Mouse (Mus musculus) frontal cortex, postnatal 14 days (tissue): ENCODE data around the gene Uhrf1.

Experiments
- DNase-seq, 2 experiments: peaks; one replicate each; pipeline ENCODE4 v3.0.0; 2022; ENCODE audit warnings: low spot score in 2 of 2

The Uhrf1 gene

DNA sequence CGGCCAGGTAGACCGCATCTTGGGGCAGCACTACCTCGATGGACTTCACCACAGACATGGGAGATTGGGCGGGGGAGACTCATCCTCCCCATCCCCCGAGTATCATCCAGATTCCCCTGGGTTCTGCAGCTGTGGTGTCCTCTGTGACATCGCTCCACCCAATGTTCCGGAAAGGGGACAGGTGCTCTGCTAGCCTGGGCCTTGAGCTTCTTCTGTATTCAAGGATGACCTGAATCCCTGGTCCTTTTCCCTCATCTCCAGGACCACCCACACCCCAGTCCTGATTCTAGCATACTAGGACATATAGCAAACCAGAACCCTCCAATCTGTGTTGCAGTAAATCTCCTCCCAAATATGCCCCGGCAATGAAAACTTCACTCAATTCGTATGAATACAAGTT, 2.9 kb upstream of the Uhrf1 start, which contains the start of gene Arrdc5:
Gene Arrdc5 (minus strand): TSS at position 101 of the 400 bp plus-strand sequence.
- no peak for DNase-seq

DNA sequence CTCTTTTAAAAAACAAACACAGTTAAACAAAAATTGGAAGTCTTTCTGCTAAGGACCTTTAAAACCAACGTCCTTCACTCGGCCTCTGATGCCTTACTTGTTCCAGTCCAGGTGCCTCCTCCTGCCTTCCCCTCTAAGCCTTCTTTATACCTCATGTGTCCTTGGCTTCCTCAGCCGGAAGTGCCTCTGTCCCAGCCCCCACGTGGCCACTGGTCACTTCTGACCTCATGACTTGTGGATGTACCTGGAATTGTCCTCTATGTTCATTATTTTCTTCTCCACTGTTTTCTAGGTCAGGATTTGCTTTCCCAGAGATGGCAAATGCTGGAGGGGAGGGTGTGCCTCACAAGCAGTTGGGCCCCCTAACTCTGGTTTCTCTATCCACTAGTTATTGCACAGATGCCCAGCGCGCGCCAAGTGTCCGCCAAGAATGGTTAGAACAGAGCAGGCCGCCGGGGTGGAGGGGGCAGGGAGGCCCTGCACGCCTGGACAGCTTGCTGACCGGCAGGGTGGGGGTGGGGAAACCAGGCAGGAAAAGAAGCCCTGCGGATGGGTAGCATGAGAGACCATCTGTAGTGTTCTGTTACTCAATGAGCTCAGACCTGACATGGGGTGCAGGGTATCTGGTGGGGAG, 641 bp upstream of the Uhrf1 start:
- no peak for DNase-seq

DNA sequence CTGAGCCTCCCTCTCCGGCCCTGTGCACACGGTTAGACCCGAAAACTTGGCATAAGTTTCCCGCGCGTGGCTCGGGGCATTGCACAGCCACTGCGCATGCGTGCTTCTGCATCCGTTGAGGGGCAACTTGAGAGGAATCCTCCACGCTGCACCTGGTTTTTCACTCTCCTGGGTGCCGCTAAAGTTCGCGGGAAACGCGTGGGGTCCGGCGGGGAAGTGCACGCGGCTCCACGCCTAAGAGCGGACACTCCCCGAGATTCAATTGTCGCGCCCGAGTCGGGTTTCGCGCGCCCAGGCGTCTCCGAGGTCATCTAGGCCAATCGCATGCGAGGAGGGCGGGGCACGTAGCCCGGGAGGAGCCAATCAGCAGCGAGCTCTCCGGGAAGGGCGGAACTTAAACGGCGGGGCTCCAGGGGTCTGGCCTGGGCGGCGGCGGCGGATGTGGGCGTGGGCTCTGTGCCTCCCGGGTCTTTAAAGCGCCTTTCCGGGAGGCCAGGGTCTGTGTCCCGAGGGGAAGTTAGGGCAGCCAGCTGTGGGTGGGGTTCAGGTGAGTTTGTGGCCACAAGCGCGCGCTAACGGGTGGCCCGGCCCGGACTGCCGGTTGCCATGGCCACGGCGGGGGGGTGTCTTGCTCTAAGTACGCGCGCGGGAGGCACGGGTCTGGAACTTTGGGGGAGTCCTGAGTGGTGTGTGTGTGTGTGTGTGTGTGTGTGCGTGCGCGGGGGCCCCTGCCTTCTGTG, 896 bp downstream of the Uhrf1 start:
- peak; percentile 84 to 90 for DNase-seq

DNA sequence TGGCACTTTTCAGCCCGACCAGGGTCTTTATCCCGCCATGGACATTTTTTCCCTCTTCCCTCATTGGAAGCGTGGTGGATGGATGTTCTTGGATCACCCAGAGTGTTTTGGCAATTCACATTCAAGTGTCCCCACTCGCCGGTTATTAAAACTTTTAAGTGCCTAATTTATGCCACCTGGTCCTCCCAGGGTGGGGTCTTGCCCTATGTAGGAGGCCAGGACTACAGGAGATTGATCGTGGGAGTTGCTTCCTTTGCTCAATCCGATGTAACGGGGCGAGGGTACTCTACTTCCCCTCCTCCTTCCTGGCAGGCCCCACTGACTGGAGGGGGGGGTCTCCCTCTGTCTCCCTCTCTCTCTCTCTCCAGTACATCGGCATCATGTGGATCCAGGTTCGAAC, 1.6 kb downstream of the Uhrf1 start:
- DNase-seq, result no peak

DNA sequence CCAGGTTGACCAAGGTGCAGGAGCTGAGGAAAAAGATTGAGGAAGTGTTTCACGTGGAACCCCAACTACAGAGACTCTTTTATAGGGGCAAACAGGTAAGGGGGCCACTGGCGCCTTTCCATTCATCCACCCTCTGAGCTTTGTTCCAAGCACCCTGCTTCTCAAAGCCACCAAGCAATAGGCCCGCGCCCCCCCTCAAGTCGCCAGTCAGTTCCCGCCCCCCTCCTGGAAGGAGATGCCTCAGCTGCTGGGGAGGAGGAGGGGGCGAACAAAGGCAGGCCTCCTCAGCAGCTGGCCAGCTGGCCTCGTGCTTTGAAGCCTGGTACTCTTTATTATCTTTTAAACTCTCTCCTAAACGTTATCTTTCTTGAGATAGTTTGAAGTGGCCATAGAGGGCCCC, 2.0 kb downstream of the Uhrf1 start:
- no peak for DNase-seq

DNA sequence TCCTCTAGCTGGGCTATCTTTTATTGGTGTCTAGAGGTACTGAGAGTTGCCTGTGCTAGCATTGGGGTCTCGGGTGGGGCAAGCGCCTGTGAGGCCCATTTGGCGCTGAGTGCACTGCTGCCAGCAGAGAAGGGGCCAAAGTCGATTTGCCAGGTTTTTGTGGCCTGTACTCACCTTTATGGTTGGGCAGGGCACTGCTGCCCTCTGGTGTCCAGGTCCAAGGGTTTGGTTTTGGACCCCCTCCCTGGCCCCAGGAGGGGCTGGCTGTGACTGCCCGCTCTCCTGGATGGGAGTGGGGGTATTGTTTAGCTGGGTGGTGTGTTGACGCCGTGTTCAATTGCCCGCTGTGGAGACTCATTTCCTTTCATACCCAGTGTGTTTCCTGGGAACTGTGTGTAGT, 2.7 kb downstream of the Uhrf1 start:
- DNase-seq, result no peak

DNA sequence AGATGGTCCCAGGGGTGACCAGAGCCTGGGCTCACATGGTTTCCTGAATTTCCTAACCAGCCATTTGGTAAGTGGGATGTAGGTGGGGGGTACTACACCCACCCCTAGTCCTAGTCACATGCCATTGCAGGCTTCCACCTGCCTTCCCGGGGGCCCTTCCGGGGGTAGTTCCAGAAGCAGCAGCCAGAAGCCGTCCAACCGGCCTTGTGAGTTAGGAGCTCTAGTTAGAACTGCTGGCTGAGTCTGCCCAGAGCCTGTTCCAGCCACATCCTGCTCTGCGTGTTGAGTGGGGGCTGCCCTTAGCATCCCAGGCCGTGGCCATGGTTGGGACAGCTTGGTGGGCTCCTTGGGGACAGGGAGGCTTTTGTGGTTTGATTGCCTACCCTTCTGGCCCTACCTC, 5.0 kb downstream of the Uhrf1 start:
- DNase-seq, result no peak

DNA sequence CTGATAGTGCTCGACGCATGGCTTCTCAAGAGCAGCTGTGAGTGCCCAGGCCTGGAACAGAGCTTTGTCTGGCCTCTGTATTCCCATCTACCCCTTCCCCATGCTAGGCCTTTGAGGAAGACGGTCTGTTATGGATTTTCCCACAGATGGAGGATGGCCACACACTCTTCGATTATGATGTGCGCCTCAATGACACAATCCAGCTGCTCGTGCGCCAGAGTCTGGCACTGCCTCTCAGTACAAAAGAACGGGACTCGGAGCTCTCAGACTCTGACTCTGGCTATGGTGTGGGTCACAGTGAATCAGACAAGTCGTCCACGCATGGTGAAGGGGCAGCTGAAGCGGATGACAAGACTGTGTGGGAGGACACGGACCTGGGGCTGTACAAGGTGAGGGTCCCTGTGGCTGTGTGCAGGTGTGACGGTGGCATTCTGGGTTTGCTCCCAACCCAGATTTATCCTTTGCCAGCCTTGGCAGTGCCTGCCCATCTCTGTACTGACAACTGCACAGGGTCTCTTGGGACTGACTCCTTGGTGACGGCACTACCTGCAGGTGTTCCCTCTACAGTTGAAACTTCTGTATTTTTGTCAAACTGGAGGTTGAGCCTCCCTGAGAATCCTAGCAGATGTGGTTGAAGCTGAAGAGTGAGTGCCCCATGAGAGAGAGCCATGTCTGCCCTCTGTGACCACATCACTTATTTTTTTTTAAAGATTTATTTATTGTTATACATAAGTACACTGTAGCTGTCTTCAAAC, 6.2 kb downstream of the Uhrf1 start:
- no peak for DNase-seq

DNA sequence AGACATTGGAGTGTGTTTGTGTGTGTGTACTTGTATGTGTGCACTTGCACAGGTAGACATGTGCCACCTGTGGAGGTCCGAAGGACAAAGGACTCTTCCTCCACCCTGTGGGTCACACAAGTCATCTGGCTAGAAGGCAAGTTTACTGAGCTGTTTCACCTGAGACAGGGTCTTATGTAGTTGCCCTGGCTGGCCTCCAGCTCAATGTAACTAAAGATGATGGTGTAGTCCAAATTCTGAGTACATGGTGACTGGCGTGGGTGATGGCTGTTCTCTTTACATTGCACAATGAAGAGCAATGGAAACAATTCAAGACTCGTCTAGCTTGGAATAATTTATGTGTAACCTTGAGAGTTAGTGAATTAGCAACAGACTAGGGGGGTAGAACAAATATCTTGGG, 21.3 kb downstream of the Uhrf1 start:
- no peak for DNase-seq

DNA sequence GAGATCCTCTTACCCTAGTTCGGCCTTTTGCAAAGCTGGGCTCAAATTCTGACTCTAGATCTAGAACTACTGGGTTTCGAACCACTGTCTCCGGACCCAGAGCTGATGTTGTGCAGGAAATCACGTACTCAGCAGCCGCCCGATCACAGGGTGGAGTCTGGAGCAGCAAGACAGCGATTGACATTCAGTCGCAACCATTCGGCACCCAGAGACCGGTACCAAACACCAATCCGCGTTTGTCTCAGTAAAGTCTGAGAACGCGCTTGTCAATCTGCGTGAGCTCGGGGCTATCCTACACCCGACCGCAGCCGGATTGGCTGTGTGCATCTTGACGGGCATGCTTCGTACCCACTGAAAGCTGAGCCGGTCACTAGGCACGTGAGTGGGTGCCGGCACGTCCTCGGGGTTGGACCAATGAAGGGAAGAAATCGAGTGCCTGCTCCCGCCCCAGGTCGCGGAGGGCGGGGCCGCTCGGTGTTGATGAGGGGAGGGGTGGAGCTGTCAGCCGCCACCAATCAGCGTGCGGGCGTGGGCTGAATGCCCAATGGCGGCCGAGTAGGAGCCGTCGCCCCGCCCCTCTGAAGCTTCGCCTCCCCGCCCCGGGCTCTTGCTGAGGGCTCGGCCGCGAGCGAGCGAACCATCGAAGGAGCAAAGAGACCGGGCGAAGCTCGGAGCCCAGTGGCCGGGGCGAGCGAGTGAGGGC, 22.5 kb downstream of the Uhrf1 start, which contains the start of gene Kdm4b:
Gene Kdm4b (plus strand): TSS at position 613 of the 703 bp plus-strand sequence.
- peak; percentile 98 to 100 for DNase-seq

DNA sequence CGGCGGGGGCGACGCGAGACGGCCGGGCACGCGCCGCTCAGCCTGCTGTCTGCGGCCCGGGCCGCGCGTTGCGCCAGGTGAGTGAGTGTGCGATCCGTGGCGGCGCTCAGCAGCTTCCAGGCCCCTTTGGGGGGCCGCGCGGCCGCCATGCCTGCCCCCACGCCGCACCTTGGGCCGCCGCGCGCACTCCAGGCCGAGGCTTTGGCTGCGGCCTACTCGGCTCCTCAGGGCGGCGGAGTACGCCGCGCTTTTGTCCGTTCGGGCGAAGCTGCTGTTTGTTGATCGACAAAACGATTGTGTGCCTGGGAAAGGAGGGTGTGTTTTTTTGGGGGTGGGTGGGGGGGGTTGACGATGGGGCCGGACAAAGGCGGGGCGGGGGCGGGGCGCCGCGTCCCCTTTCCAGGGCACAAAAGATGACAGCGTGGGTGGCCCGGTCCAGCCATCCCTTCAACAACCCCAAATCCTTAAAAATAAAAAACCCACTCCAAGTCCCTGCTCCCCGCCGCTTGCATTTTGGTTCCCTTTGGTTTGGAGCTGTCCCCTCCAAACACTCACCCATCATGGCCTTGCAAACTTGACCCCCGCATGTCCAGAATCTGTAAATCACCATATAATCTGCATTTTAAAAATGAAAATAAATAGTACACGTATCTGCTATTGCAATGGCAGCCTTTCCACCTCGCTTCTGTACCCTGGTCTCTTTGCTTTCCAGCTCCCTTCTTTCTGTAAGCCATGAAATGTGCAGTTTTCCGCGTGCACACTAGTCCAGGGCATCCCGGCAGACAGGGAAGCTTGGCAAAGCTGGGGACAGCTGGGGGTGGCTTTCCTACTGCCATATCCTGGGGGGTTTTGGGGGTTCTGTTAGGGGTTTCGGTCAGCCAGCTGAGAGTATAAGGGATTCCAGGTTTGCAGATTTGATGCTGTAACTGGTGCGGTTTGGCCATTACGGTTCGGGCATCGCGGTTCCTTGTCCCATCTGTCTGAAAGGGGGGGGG, 23.3 kb downstream of the Uhrf1 start:
- no peak for DNase-seq

DNA sequence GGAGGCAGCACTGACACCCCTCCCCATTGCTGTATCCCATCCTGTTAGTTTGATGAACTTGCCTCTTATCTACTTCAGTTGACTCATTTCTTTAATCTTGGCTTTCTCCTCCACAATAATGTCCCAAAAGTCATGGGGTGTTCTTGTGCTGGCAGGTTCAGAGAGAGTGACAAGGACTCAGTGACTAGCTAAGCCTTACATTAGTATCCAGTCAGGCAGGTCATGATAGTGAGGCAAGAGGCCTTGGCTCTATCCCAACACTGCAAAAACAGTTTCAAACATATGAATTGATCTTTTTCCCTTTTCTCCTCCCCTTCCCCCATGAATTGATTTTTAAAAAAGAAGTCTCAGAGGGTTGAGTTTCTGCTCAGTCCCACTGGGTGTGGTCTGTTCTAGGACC, 26.1 kb downstream of the Uhrf1 start:
- DNase-seq, result no peak

DNA sequence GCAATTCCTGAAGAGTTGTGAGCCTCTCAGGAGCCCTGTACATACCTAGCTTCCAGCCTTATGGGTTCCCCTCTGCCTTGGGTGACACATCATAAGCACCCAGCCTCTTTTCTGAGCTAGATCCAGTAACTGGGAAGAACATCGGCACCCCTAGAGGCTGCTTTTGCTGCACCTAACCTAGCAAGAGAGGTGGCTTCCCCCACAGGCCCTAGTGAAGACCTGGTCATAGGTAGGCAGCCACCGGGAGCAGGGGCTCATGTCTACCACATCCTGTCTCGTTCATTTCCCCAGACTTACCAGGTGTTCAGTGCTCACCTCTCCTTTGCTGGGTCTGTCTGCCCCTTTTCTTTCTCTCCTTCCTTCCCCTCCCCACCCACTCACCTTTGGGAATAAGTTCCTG, 27.2 kb downstream of the Uhrf1 start:
- DNase-seq, result no peak

DNA sequence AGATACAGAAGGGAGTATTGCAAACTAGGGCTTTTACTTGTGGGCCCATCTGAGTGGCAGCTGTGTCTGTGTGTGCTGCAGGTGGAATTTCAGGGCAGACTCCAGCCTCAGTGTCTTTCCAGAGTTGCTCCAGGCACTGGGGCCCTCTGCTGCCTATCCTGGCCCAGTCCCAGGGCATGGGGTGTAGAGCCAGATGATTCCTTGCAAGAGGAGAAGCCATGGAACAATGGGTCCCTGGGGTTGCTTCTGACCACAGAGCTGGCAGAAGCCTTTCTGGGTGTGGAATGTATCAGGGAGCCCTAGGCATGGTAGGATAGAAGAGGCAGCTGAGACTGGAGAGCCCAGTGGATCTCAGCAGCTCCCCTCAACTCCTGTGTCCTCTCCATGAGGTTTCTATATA, 28.1 kb downstream of the Uhrf1 start:
- no peak for DNase-seq

DNA sequence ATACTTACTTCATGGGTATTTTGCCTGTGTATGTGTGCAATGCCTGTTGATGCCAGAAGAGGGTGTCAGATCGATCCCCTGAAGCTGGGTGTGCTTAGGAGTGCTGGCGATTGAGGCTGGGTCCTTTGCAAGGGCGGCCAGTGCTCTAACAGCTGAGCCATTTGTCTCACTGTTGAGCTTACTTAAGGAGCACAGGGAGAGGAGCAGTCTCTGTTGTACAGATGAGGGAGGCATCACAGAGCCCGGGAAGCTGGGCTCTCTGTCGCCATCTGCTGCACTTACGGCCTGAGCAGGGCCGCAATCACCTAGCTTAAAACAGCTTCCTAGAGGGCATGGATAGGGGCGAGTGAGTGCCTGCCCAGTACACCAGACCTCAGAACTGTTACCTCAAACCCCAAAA, 29.9 kb downstream of the Uhrf1 start:
- no peak for DNase-seq

DNA sequence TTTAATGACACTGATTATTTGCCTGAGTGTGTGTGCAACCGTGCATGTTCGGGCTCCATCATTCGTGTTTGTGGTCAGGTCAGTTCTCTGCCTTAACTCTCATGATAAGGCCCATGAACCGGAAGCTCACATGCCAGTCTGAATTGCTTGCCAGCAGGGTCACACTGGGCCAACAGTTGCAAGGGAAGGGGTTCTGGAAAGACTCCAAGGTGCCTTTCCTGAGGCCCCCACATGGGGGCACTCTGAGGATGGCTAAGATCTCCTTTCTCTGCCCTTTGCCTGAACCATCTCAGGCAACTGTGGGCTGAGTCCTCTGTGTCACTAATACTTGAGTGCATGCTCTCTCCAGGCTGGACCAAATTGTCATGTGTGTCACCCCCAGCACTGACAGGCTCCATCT, 34.1 kb downstream of the Uhrf1 start:
- peak in 1 of 2 experiments; percentile 42 for DNase-seq

DNA sequence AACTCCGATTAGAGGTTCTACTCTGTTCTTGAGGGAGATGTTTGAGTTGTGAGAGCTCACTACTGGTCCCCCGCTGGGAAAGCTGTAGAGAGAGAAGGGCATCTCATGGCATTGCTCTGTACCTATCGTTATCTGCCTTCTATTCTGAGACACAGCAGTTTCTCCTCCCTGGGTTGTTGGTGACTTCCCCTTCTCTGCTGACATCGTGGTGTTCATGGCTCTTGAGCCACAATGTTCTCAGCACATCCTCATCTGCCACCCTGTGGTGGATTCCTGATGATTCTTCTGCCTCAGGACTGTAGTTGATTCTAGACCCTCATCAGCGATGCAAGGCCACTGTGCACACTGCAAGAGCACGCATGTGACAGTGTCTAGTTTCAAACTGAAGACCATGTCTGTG, 34.7 kb downstream of the Uhrf1 start:
- no peak for DNase-seq

DNA sequence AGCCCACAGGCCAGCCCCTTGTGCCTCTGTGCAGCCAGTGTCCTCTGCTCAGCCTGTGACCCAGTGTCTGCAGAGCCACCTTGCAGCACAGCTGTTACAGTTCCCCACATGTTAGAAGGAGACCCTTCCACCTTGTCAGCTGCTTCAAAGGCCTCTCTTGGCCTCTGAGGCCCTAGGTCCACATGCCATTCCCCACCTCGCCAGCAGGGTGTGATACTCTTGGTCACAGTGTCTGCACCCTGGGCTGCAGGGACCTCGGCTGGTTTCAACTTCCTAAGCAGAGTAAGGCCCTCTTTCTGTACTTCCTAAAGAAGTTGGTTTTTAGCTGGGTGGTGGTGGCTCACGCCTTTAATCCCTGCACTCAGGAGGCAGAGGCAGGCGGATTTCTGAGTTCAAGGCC, 35.8 kb downstream of the Uhrf1 start:
- DNase-seq, result no peak

DNA sequence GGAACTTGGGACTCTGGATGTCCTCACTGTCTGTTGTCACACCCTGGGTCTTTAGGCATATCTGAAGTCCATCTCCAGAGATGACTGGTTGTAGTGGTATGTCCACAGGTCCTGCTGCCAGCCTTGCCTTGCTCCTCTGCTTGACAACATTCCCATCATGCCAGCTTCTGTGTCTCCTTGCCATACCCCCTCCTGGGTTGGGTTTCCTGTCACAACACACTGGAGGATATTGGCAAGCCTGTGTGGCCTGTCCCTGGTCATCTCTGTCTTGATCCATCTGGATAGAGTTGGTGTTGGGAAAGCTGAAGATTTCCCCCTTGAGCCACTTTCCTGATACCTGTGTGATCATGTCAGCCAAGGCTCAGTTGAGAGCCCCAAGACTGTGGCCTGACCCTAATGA, 37.6 kb downstream of the Uhrf1 start:
- no peak for DNase-seq

DNA sequence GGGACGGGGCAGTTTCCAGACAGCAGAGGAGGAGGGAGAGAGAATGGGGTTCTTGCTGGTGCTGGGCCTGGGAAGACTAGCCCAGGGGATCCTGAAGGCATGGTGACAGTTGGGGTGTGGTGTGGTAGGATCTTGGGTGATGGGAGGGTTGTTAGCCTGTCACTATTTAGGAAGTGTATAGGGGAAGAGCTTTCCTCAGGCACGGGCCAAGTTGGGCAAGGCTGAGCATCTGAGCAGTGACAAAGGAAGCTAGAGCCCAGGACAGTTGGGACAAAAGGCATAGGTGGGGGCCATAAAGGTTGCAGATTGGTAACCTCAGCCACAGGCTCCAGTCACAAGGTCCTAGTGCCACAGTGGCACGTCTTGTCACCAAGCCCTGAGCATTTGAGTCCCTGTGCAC, 40.3 kb downstream of the Uhrf1 start:
- DNase-seq, result no peak

DNA sequence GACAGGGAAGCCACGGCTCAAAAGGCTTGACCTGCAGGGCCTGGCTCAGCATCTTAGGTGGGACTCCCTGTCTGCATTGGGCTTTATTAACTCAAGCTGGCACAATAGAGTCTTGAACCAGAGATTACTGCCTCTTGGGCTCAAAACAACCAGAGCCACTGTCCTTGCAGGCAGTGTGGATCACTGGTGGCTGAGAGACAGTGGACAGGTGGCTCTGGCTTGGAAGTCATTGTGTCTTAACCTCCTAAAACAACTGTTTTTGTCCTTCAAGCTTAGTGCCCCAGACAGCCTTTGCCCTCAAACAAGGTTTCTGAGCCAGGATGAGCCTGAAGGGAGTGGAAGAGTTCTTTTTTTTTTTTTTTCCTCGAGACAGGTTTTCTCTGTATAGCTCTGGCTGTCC, 42.2 kb downstream of the Uhrf1 start:
- no peak for DNase-seq
